Mouse (Mus musculus) ES-Bruce4 (cell line): ENCODE results near the gene St7l.

Experiments
- CTCF ChIP-seq: IDR thresholded peaks from one replicate; pipeline ENCODE4 v1.8.1; 2011; ENCODE audit warnings: low read depth, low read length
- EP300 ChIP-seq: IDR thresholded peaks from 2 replicates; pipeline ENCODE4 v1.6.1; 2011; ENCODE audit warnings: low read depth, low read length; ENCODE audit not compliant: insufficient read depth
- POLR2A ChIP-seq: IDR thresholded peaks from one replicate; pipeline ENCODE4 v1.8.1; 2011; ENCODE audit warnings: low read length; ENCODE audit not compliant: insufficient read depth

DNA sequence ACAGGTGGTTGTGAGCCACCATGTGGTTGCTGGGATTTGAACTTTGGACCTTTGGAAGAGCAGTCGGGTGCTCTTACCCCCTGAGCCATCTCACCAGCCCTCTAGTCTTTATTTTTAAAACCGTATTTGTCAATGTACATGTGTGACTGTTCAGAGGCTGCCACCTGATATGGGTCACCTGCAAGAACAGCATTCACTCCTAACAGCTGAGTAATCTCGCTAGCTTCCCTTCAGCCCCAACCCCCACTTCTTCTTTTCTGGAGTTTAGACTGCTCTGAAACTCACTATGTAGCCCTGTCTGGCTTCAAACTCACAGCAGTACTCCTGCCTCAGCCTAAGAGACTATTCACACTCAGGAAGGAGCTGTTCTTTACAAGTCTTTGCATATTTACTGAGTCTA lies 41.4 kb upstream of the St7l start:
- no peak for TF ChIP-seq CTCF
- TF ChIP-seq POLR2A, result no peak
- TF ChIP-seq EP300, result no peak
